Mouse (Mus musculus) intestine, embryonic 15.5 days (tissue): Measurements from ENCODE around the gene Tlx1. TPM values are rescaled to one million over a fixed set of nuclear protein-coding genes. Genes with fewer than 3 reads are reported as not detected.

ENCODE experiments used
- ATAC-seq: fragments of 200-750 bp; cut with Nextera tagmentation; 2 replicates; pipeline ENCODE4 v1.8.0; 2017; ENCODE audit warnings: moderate TSS enrichment, moderate library complexity
- H3K27ac ChIP-seq: fragments of 300-500 bp; sonication (generic); 2 replicates; pipeline ENCODE4 v1.5.1; 2015; ENCODE audit warnings: mild to moderate bottlenecking, inconsistent platforms
- H3K27me3 ChIP-seq: fragments of 300-500 bp; sonication (generic); replicated peaks from 2 replicates; pipeline ENCODE4 v1.6.1; 2015; ENCODE audit warnings: inconsistent platforms
- H3K36me3 ChIP-seq: fragments of 300-500 bp; sonication (generic); 2 replicates; pipeline ENCODE4 v1.6.1; 2015; ENCODE audit warnings: inconsistent platforms
- H3K4me1 ChIP-seq: fragments of 300-500 bp; sonication (generic); replicated peaks from 2 replicates; pipeline ENCODE4 v1.6.1; 2015; ENCODE audit warnings: inconsistent platforms
- H3K4me2 ChIP-seq: fragments of 300-500 bp; sonication (generic); replicated peaks from 2 replicates; pipeline ENCODE4 v1.6.1; 2015; ENCODE audit warnings: mild to moderate bottlenecking, inconsistent platforms
- H3K4me3 ChIP-seq: fragments of 300-500 bp; sonication (generic); replicated peaks from 2 replicates; pipeline ENCODE4 v1.5.1; 2015; ENCODE audit warnings: inconsistent platforms
- H3K9ac ChIP-seq: fragments of 300-500 bp; sonication (generic); 2 replicates; pipeline ENCODE4 v1.6.1; 2015; ENCODE audit warnings: inconsistent platforms
- H3K9me3 ChIP-seq: fragments of 300-500 bp; sonication (generic); 2 replicates; pipeline ENCODE4 v1.6.1; 2016; ENCODE audit warnings: inconsistent platforms
- WGBS: fragments of 180-500 bp; shearing (Covaris S2); methylation state at CpG from one replicate; pipeline ENCODE4 v1.1.7; 2015; 5-methylcytosine and 5-hydroxymethylcytosine counted together
- polyA plus RNA-seq: library from polyadenylated mRNA; unstranded; fragments of >200 nt; fragmentation: Nextera tagmentation; extraction: Ambion mirVana; gene quantifications from 2 replicates; pipeline ENCODE4 v1.2.1, GENCODE M21; 2015

Gene Tlx1
- polyA plus RNA-seq, 1 experiment from 2014 or later, result 0.11 TPM

GRCm38 (mm10) chr19:45205311-45206105, 55.0 kb downstream of the Tlx1 start:
- Histone ChIP-seq H3K4me1 (peaks cover 8% of the 10 kb centered on the region; the same call in 1 of the 2 replicates), H3K27me3 (peaks cover 5% of the 10 kb centered on the region; the same call in 1 of the 2 replicates), H3K9ac (no peak overlapping the region), H3K9me3 (no peaks in the 10 kb centered on the region), H3K27ac (no peak overlapping the region), H3K4me2 (no peak overlapping the region), H3K36me3 (no peaks in the 10 kb centered on the region), H3K4me3 (no peak overlapping the region)
- 75% methylated on average over 3 of the region's 3 CpGs for WGBS
- ATAC-seq, result no peak

Other genes with a start within 250 kb of the Tlx1 start
- 31.9 and 33.9 TPM in 2 replicates for gene Slf2, start 219.5 kb upstream of the Tlx1 start, polyA plus RNA-seq
- 13.7 and 16.2 TPM in 2 replicates for gene Sema4g, start 161.6 kb upstream of the Tlx1 start, polyA plus RNA-seq
- 20.5 and 22.5 TPM in 2 replicates for gene Twnk, start 145.0 kb upstream of the Tlx1 start, polyA plus RNA-seq
- 73.8 and 76.7 TPM in 2 replicates for gene Mrpl43, start 144.2 kb upstream of the Tlx1 start, polyA plus RNA-seq
- gene Lzts2, start 136.3 kb upstream of the Tlx1 start, polyA plus RNA-seq, result 56.9 and 63.2 TPM in 2 replicates
- 0.40 and 0.43 TPM in 2 replicates for gene Pdzd7, start 105.0 kb upstream of the Tlx1 start, polyA plus RNA-seq
- gene Sfxn3, start 103.2 kb upstream of the Tlx1 start, polyA plus RNA-seq, result 19.0 and 19.4 TPM in 2 replicates
- gene Kazald1, start 75.4 kb upstream of the Tlx1 start, polyA plus RNA-seq, result 1.5 and 1.8 TPM in 2 replicates
- 0.08 TPM in 1 of 2 replicates, not detected in the other for gene Lbx1, start 85.1 kb downstream of the Tlx1 start, polyA plus RNA-seq
- 31.8 and 32.7 TPM in 2 replicates for gene Btrc, start 213.1 kb downstream of the Tlx1 start, polyA plus RNA-seq